Mouse (Mus musculus): ENCODE results near the gene Cav2.

- TF ChIP-seq MAZ (IDR thresholded peaks at IDR 0.05; ENCODE audit: low read depth, low read length) (no peak), USF1 (IDR thresholded peaks at IDR 0.05; ENCODE audit: low read depth, low read length) (no peak), CHD1 (IDR thresholded peaks at IDR 0.05; ENCODE audit: low read depth, low read length) (no peak), MXI1 (IDR thresholded peaks at IDR 0.05; ENCODE audit: low read depth, low read length) (no peak), RAD21 (IDR thresholded peaks at IDR 0.05; ENCODE audit: low read depth, low read length) (no peak), JUND (conservative IDR thresholded peaks at IDR 0.05; ENCODE audit: low read depth, low read length) (no peak)
Measured at GRCm38 (mm10) chr6:17317944-17318343, 37.0 kb downstream of the Cav2 start.
